Mouse (Mus musculus) ovary, postnatal 10 days (tissue): ENCODE results near the gene Stac3.

Experiments used
- DNase-seq: peaks from one replicate; pipeline ENCODE4 v3.0.0; 2022; ENCODE audit warnings: low spot score

The Stac3 gene

GRCm38 (mm10) chr10:127524646-127525255, 23.3 kb downstream of the Stac3 start:
- no peak for DNase-seq

GRCm38 (mm10) chr10:127526048-127526447, 24.6 kb downstream of the Stac3 start:
- DNase-seq = no peak

DNA sequence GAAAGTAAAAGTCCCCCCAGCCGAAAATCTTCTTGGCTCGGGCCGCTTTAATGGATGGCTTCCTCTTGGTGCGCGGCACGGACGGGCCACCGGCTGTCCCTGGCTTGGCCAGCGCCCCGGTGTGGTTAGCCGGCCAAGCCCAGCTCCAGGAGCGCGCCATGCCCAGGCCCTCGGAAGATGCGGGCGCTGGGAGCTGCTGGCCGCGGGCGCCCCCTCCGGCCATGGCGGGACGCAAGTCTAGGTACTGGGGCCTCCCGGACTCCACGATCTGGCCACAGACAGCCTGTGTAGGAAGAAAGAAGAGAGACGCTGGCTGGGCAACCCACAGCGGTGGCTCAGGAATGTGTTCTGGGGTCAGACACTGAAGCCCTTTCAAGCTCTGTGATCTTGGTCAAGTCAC, 25.2 kb downstream of the Stac3 start:
- no peak for DNase-seq

DNA sequence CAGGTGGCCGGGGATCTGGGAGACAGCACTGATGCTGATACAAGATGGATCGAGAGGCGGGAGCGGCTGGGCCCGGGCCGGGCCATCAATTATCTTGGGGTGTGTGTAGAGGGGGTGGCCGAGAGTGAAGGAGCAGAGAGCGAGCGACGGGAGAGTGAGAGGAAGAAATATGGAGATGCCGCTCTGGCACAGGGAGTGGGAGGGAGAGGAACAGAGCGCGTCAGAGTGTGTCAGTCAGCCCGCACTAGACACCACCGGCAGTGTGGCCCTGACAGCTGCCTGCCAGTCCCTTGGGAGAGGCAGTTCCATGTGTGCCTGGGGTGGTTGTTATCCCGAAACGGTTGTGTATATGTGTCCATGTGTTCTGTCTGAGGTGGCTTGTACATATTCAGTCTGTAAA, 26.0 kb downstream of the Stac3 start:
- no peak for DNase-seq

GRCm38 (mm10) chr10:127530945-127531344, 29.5 kb downstream of the Stac3 start:
- DNase-seq = no peak

- no peak for DNase-seq
These were observed 30.1 kb downstream of the Stac3 start for GRCm38 (mm10) chr10:127531548-127531947.

- DNase-seq = no peak
These were observed 32.8 kb downstream of the Stac3 start, which contains the start of gene Nxph4 for GRCm38 (mm10) chr10:127534036-127534928. Gene Nxph4, minus strand, starts transcription at chr10:127534559.

DNA sequence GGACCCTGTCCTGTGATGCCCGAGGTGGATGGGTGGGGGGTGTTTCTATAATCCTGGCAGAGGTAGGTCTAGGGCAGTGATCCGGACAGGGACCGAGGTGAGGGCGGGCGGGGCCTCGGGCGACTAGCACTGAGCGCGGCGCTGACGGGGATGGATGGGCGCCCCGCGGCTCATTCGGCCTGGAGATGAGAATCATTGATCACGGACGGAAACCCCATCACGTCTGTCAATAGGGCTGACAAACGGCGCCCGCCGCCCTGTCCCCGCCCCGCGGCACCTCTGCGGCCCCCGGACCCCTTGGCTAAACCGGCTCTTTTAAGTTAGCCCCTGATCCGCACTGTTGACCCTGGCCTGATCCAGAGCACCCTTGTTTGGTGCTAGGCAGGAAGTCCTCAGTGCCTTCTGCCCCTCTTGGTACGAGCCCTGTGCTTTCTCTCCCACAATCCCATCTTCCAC, 33.5 kb downstream of the Stac3 start:
- DNase-seq = no peak

GRCm38 (mm10) chr10:127536586-127537314, 35.3 kb downstream of the Stac3 start:
- no peak for DNase-seq

DNA sequence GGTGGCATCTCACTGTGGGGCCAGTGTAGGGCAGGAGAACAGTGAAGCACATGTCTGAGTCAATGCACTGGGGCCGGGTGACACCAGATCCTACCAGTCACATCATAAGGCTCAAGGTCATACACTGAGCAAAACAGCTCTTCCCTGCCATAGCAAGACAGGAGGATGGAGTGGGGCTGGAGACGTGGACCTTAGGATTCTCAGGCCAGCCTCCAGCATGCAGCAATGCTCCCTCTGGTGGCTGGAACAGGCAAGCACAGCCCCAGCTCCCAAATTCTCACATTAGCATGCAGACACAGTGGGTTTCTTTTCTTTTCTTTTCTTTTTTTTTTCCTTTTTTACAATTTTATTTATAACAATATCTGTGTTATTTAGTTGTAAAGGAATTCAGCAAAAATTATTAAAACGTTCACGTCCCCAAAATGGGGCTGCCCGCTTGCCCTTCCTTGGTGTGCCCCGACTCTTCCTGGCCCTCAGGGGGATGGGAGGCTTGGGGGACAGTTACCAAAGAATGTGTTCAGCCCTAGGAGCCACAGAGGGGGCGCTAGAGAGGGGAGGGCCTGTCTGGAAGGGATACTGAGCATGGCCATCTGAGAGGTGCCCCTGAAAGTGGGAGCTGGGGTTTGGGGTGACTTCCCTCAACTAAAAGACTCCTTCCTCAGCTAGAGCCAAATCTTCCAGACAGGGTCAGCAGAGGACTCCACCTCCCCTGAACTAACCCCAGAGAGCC, 36.5 kb downstream of the Stac3 start:
- DNase-seq = peak; percentile 47

- DNase-seq = no peak
These were observed 40.0 kb downstream of the Stac3 start for GRCm38 (mm10) chr10:127541510-127541909.

DNA sequence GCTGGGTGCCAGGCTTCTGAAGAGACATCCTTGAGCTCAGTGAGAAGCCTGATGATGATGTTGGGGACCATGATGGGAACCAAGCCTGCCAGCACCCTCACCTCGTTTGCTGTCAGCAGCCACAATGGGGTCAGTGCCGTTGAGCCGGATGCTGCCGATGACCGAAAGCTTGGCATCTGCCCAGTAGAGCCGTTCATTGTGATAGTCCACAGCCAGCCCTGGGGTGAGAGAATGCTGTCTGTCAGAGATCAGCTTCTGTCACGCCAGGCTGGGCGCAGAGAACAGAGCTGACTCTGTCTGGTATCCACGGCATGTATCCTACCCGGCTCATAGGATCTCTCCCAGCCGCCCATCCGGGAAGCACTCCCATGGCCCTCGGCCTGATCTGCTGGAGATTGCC, 40.6 kb downstream of the Stac3 start:
- no peak for DNase-seq

GRCm38 (mm10) chr10:127542720-127543119, 41.2 kb downstream of the Stac3 start:
- DNase-seq = no peak

GRCm38 (mm10) chr10:127543916-127544315, 42.4 kb downstream of the Stac3 start:
- no peak for DNase-seq

DNA sequence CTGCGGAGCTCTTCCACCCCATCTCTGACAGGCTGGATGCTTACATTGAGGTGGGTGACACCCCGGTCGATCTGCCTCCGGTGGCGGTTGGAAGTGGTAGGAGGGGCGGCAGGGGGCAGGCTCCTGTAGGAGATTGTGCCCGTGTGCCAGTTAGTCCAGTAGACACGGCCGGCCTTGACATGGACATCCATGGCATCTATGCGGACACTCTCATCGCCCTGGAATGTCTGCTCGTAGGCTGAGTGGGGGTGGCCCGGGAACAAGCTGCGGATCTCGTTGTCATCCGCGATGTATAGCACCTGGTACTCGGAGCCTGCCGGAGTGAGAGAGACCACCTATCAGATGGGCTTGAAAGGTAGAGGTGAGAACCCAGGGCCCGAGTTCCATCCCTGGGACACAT, 42.9 kb downstream of the Stac3 start:
- no peak for DNase-seq

- DNase-seq = no peak
These were observed 45.0 kb downstream of the Stac3 start for GRCm38 (mm10) chr10:127546505-127546904.

DNA sequence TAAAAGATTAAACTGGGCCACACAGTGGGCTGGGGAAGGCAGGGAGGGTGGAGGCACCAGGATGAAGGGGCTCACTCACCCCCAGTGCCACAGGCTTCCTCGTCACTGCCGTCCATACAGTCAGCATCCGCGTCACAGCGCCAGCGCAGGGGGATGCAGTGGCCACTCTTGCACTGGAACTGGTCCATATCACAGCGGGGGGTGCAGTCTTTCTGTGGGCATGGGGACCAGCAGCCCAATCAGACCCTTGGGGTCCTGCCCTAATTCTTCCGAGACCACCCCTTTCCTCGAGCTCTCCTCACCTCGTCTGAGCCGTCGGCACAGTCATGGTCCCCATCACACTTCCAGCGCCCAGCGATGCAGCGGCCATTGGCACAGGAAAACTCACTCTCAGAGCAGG, 46.8 kb downstream of the Stac3 start:
- DNase-seq = no peak

- no peak for DNase-seq
These were observed 48.4 kb downstream of the Stac3 start for GRCm38 (mm10) chr10:127549892-127550291.

DNA sequence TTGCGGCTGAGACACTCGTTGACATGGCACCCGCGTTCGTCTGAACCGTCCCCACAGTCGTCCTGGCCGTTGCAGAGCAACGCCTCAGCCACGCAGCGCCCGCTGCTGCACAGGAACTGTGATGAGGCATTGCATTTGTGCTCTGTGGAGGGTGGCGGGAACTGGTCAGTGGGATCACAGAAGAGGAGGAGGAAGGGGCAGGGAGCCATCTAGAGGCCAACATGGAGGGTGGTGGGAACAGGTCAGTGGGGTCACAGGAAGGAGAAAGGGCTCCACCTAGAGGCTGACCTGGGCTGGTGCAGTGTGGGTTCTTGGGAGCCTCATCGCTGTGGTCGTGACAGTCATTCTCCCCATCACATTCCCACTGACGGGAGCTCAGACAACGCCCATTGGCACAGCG, 54.2 kb downstream of the Stac3 start:
- DNase-seq = no peak

DNA sequence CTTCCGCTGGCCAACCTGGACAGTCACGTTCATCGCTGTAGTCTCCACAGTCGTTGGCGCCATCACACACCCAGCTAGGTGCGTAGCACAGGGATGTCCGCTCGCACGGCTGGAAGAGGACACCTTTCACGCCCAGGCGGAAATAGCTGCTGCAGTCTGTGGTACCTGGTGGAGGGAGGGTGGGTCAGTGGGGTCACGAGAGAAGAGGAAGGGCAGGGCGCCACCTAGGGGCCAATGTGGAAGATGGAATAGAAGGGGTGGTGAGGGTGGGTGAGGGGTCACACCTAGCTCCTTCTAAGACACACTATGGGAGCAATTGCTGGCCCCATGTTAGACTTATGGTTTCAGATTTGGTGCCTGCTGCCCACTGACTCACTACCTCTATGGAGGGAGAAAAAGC, 55.9 kb downstream of the Stac3 start:
- no peak for DNase-seq
